Mouse (Mus musculus) MEL (cell line): Measurements from ENCODE around the gene Coq8b.

Experiments used
- CTCF ChIP-seq, 3 experiments: IDR thresholded peaks in 2 of 3; conservative IDR thresholded peaks in 1 of 3; 2 replicates each; pipeline ENCODE4 v1.5.1; 2011 to 2012; ENCODE audit warnings: low read length in 3 of 3, low read depth in 2 of 3, mild to moderate bottlenecking in 2 of 3, improper control_type of control experiment in 1 of 3, inconsistent platforms in 1 of 3, mixed read lengths in 1 of 3, moderate library complexity in 1 of 3; ENCODE audit not compliant: control insufficient read depth in 1 of 3, insufficient read depth in 1 of 3, poor library complexity in 1 of 3, severe bottlenecking in 1 of 3
- ETS1 ChIP-seq: IDR thresholded peaks from 2 replicates; pipeline ENCODE4 v1.6.1; 2012; ENCODE audit warnings: low read depth, mild to moderate bottlenecking, inconsistent platforms, low read length, improper control_type of control experiment, moderate library complexity
- MAX ChIP-seq: IDR thresholded peaks from 2 replicates; pipeline ENCODE4 v1.6.1; 2011; ENCODE audit warnings: low read length, improper control_type of control experiment
- MEF2A ChIP-seq: IDR thresholded peaks from 2 replicates; pipeline ENCODE4 v1.6.1; 2014; ENCODE audit warnings: low read depth, mild to moderate bottlenecking, inconsistent platforms, low read length, improper control_type of control experiment; ENCODE audit not compliant: poor library complexity, insufficient replicate concordance, severe bottlenecking; ENCODE audit errors: extremely low read depth
- NELFE ChIP-seq: IDR thresholded peaks from 2 replicates; pipeline ENCODE4 v1.6.1; 2011; ENCODE audit warnings: low read depth, low read length, improper control_type of control experiment
- NRF1 ChIP-seq: IDR thresholded peaks from 2 replicates; pipeline ENCODE4 v1.6.1; 2014; ENCODE audit warnings: low read depth, mild to moderate bottlenecking, inconsistent platforms, low read length, improper control_type of control experiment, moderate library complexity; ENCODE audit not compliant: poor library complexity, insufficient read depth, severe bottlenecking
- POLR2A ChIP-seq, 2 experiments: IDR thresholded peaks; 2 replicates each; pipeline ENCODE4 v1.6.1; 2011 to 2012; ENCODE audit warnings: low read length in 2 of 2, mild to moderate bottlenecking in 2 of 2, control low read depth in 1 of 2, improper control_type of control experiment in 1 of 2, low read depth in 1 of 2, moderate library complexity in 1 of 2; ENCODE audit not compliant: control insufficient read depth in 1 of 2, insufficient read depth in 1 of 2, poor library complexity in 1 of 2
- POLR2AphosphoS5 ChIP-seq: IDR thresholded peaks from 2 replicates; pipeline ENCODE4 v1.6.1; 2012; ENCODE audit warnings: low read depth, borderline replicate concordance, mild to moderate bottlenecking, inconsistent platforms, low read length, moderate library complexity, mixed read lengths
- RCOR1 ChIP-seq: IDR thresholded peaks from 2 replicates; pipeline ENCODE4 v1.6.1; 2012; ENCODE audit warnings: low read depth, mild to moderate bottlenecking, inconsistent platforms, low read length, improper control_type of control experiment

GRCm38 (mm10) chr7:27197136-27197535 lies 35.7 kb upstream of the Coq8b start:
- TF ChIP-seq MEF2A (no peak), CTCF (IDR thresholded peaks at IDR 0.05 in 2 of 3, conservative IDR thresholded peaks at IDR 0.05 in 1 of 3; ENCODE audit: control insufficient read depth in 1 of 3, insufficient read depth in 1 of 3, low read depth in 2 of 3, low read length in 3 of 3, poor library complexity in 1 of 3, severe bottlenecking in 1 of 3) (no peak), POLR2A (IDR thresholded peaks at IDR 0.05; ENCODE audit: control insufficient read depth in 1 of 2, insufficient read depth in 1 of 2, low read depth in 1 of 2, low read length in 2 of 2, poor library complexity in 1 of 2) (no peak), POLR2AphosphoS5 (no peak), NRF1 (no peak), RCOR1 (no peak), ETS1 (no peak), NELFE (no peak), MAX (no peak)
